Mouse (Mus musculus) kidney, embryonic 16.5 days (tissue): Measurements from ENCODE around the gene Pogz. TPM values are rescaled to one million over a fixed set of nuclear protein-coding genes. Genes with fewer than 3 reads are reported as not detected.
A peak's percentile ranks its signal among the peaks of the same experiment; 100 is the strongest.

Source experiments
- ATAC-seq: fragments of 200-750 bp; cut with Nextera tagmentation; 2 replicates; pipeline ENCODE4 v1.8.0; 2017; ENCODE audit warnings: moderate TSS enrichment; ENCODE audit not compliant: low FRiP score, low TSS enrichment
- H3K27ac ChIP-seq: fragments of 300-500 bp; sonication (generic); 2 replicates; pipeline ENCODE4 v1.5.1; 2014; ENCODE audit warnings: low read length
- H3K27me3 ChIP-seq: fragments of 300-500 bp; sonication (generic); 2 replicates; pipeline ENCODE4 v1.6.1; 2014; ENCODE audit warnings: low read length, control low read depth, mixed read lengths; ENCODE audit not compliant: insufficient read depth
- H3K36me3 ChIP-seq: fragments of 300-500 bp; sonication (generic); 2 replicates; pipeline ENCODE4 v1.6.1; 2014; ENCODE audit warnings: low read length, control low read depth, mixed read lengths; ENCODE audit not compliant: insufficient read depth
- H3K4me1 ChIP-seq: fragments of 300-500 bp; sonication (generic); 2 replicates; pipeline ENCODE4 v1.6.1; 2014; ENCODE audit warnings: low read length, control low read depth, mixed read lengths; ENCODE audit not compliant: insufficient read depth
- H3K4me2 ChIP-seq: fragments of 300-500 bp; sonication (generic); replicated peaks from 2 replicates; pipeline ENCODE4 v1.6.1; 2014; ENCODE audit warnings: low read depth, low read length
- H3K4me3 ChIP-seq: fragments of 300-500 bp; sonication (generic); 2 replicates; pipeline ENCODE4 v1.5.1; 2014; ENCODE audit warnings: mild to moderate bottlenecking, low read length
- H3K9ac ChIP-seq: fragments of 300-500 bp; sonication (generic); replicated peaks from 2 replicates; pipeline ENCODE4 v1.6.1; 2014; ENCODE audit warnings: low read length
- H3K9me3 ChIP-seq: fragments of 300-500 bp; sonication (generic); 2 replicates; pipeline ENCODE4 v1.6.1; 2016; ENCODE audit warnings: low read length, control low read depth
- WGBS: fragments of 180-500 bp; shearing (Covaris S2); extraction: QIAGEN DNeasy Blood & Tissue Kit; methylation state at CpG from one replicate; pipeline ENCODE4 v1.1.7; 2014; 5-methylcytosine and 5-hydroxymethylcytosine counted together
- polyA plus RNA-seq: library from polyadenylated mRNA; unstranded; fragments of >200 nt; fragmentation: Nextera tagmentation; extraction: Ambion mirVana; gene quantifications from 2 replicates; pipeline ENCODE4 v1.2.1, GENCODE M21; 2015

Pogz gene
- polyA plus RNA-seq, 1 experiment from 2014 or later, result 15.9 TPM

DNA sequence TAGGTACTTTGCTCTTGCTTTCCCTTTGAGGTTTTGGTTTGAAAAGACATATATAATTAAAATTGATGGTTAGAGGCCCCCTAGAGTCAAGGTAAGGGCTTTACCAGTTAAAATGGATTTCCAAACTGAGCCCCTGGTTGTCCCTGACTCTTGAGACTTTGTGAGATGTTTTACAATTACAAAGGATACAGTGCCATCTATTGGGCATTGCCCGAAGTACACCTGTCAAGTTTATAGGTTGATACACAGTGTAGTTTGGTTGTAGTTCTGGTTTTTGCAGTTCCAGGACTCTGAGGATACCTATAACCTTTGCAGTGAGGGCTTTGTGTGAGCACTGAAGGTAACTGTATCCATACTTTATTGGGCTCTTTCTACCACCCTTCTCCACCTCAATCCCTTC is 12.0 kb downstream of the Pogz start:
- Histone ChIP-seq H3K4me1 (peaks cover 28% of the 10 kb centered on the region), H3K27ac (no peak overlapping the region), H3K36me3 (peaks cover 3% of the 10 kb centered on the region), H3K9me3 (no peaks in the 10 kb centered on the region), H3K4me2 (no peak overlapping the region), H3K9ac (no peak overlapping the region), H3K4me3 (no peak overlapping the region), H3K27me3 (no peaks in the 10 kb centered on the region)
- no peak for ATAC-seq
- WGBS, result 17% methylated on average over 1 of the region's 1 CpGs

DNA sequence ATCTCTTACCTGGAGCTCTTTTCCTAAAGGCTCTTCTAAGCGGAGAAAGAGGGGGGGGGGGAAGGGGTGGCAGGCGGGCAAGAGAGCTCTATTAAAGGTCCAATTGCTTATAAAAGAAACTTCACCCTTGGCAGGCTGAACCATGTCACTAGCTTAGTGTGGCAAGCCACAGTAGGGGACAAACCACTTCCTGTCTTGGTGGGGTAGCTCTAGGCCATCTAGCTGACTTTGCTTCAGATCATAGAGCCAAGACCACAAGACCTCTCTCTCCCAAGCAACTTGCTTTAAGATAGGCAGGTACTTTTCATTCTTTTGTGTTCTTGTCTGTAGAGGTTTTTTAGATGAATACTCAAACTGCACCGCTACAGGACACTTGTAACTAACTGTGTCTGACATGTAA is 14.4 kb downstream of the Pogz start:
- no peak overlapping the region for H3K27ac ChIP-seq
- H3K9ac ChIP-seq, result no peak overlapping the region
- H3K36me3 ChIP-seq, result peaks cover 18% of the 10 kb centered on the region
- H3K4me3 ChIP-seq, result no peak overlapping the region
- no peak overlapping the region for H3K4me2 ChIP-seq
- ATAC-seq, result no peak
- peaks cover 20% of the 10 kb centered on the region for H3K4me1 ChIP-seq
- no peaks in the 10 kb centered on the region for H3K27me3 ChIP-seq
- WGBS, result 62% methylated on average over 3 of the region's 3 CpGs
- no peaks in the 10 kb centered on the region for H3K9me3 ChIP-seq

DNA sequence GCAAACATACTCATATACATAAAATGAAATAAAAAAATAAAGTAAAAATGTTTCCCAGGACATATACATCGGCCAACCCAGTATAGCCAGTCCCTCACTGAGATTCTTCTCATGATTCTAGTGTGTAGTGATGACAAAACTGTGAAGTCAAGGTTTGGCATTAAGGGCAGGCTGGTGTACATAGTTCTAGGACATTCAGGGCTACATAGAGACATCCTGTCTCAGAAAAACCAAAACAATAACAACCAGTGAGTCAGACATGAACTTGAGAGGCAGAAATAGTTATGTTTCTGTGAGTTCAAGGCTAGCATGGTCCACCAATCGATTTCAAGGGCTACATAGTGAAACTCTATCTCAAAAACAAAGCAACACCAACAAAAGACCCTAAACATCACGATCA is 14.8 kb downstream of the Pogz start:
- peaks cover 21% of the 10 kb centered on the region for H3K36me3 ChIP-seq
- WGBS, result 78% methylated on average over 3 of the region's 3 CpGs
- H3K9me3 ChIP-seq, result no peaks in the 10 kb centered on the region
- H3K27ac ChIP-seq, result no peak overlapping the region
- H3K4me1 ChIP-seq, result peaks cover 20% of the 10 kb centered on the region
- no peak overlapping the region for H3K4me2 ChIP-seq
- ATAC-seq, result no peak
- no peak overlapping the region for H3K4me3 ChIP-seq
- H3K27me3 ChIP-seq, result no peaks in the 10 kb centered on the region
- H3K9ac ChIP-seq, result no peak overlapping the region

DNA sequence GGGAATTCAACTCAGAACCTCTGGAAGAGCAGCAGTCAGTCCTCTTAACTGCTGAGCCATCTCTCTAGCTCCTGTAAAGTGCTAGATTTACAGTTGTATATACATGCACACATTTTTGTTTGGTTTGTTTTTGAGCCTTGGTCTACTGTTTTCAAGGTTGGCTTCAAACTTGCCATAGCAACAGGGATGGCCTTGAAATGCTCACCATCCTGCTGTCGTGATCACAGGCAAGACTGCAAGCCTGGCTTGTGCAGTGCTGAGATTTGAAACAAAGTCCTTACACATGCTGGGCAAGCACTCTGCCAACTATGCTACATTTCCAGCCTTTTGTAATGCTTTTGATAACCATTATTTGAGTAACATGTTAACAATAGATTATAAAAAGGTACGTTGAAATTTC is 22.1 kb downstream of the Pogz start:
- H3K4me2 ChIP-seq, result no peak overlapping the region
- WGBS, result 84% methylated on average over 2 of the region's 2 CpGs
- no peak overlapping the region for H3K4me3 ChIP-seq
- H3K9ac ChIP-seq, result no peak overlapping the region
- ATAC-seq, result no peak
- no peaks in the 10 kb centered on the region for H3K9me3 ChIP-seq
- no peaks in the 10 kb centered on the region for H3K4me1 ChIP-seq
- no peaks in the 10 kb centered on the region for H3K27me3 ChIP-seq
- no peak overlapping the region for H3K27ac ChIP-seq
- peaks cover 61% of the 10 kb centered on the region for H3K36me3 ChIP-seq

DNA sequence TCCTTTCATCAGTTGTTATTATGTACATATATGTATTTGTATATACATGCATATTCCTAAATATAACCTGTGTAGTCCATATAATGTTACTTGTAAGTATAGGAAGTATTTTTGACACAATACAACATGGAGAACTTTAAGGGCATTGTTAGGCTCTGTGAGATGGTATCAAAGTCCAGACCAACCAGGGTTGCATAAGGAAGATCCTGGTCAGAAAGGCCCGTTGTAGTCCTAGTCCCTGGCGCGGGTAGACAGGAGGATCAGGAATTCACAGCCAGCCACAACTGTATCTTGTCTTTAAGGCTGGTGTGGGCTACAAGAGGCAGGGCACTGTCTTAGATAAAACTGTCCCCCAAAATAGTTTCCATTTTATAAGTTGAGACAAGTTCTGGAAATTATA is 31.6 kb downstream of the Pogz start:
- Histone ChIP-seq H3K9ac (no peak overlapping the region), H3K9me3 (no peaks in the 10 kb centered on the region), H3K27ac (no peak overlapping the region), H3K4me3 (no peak overlapping the region), H3K36me3 (peaks cover 62% of the 10 kb centered on the region), H3K4me2 (no peak overlapping the region), H3K27me3 (no peaks in the 10 kb centered on the region), H3K4me1 (no peaks in the 10 kb centered on the region)
- ATAC-seq, result no peak
- WGBS, result 91% methylated on average over 3 of the region's 3 CpGs

DNA sequence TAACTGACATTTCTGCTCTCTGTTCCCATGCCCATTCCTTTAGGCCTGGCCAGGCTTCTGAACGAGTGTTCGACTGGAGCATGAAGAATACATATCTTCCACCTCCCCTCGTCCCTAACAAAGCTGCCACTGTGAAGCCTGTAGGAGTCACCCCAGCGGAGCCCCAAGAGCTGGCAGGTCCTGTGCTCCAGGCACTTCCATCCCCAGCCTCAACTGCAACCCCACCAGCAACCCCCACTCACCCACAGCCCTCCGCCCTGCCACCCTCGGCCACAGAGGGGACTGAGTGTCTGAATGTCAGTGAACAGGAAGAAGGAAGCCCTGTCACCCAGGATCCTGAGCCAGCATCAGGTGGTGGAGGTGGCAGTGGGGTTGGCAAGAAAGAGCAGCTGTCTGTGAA is 41.3 kb downstream of the Pogz start:
- Histone ChIP-seq H3K36me3 (peaks cover 78% of the 10 kb centered on the region), H3K4me2 (no peak overlapping the region), H3K9me3 (no peaks in the 10 kb centered on the region), H3K4me1 (no peaks in the 10 kb centered on the region), H3K27me3 (no peaks in the 10 kb centered on the region), H3K4me3 (no peak overlapping the region), H3K9ac (no peak overlapping the region), H3K27ac (no peak overlapping the region)
- no peak for ATAC-seq
- 86% methylated on average over 6 of the region's 6 CpGs for WGBS

DNA sequence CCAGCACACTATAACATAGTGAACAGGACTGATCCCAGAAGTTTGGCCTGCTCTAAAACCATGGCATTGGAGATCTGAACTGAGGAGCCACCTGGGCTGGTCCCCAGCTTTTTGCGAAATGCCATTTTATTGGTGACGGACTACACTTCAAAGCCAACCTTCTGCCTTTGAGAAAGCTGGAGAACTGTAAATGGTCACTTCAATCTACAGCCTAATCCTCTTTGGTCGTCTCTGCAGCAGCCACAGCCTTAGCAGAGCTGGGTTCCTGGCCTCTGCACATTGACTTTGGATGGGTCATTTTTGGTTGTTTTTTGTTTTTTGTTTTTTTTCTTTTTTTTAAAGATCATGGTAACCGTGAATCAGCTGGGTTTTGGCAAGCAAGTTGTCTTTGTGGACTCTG is 44.5 kb downstream of the Pogz start:
- Histone ChIP-seq H3K4me2 (no peak overlapping the region), H3K36me3 (peaks cover 63% of the 10 kb centered on the region), H3K27me3 (no peaks in the 10 kb centered on the region), H3K9ac (no peak overlapping the region), H3K4me3 (no peak overlapping the region), H3K9me3 (no peaks in the 10 kb centered on the region), H3K4me1 (peaks cover 10% of the 10 kb centered on the region), H3K27ac (no peak overlapping the region)
- 66% methylated on average over 4 of the region's 4 CpGs for WGBS
- ATAC-seq, result no peak

DNA sequence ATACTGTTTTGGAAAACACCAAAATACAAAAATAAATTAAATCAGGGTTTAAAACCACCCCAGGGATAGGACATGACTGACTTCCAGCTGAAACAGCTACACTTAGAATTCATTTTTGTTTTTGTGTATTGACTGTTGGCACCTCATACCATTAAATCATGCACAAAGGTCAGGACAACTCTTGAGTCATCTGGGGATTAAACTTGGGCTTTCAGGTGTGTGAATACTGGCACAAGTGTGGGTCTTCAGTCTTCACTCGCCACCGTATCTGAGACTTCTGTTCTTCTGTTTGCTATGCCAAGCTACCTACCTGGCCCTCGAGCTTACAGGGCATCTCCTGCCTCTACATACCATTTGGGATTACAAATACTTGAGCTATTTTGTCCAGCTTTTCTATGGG is 45.2 kb downstream of the Pogz start:
- 88% methylated on average over 3 of the region's 3 CpGs for WGBS
- Histone ChIP-seq H3K36me3 (peaks cover 56% of the 10 kb centered on the region), H3K27me3 (no peaks in the 10 kb centered on the region), H3K4me1 (peaks cover 17% of the 10 kb centered on the region), H3K4me3 (no peak overlapping the region), H3K9me3 (no peaks in the 10 kb centered on the region), H3K4me2 (no peak overlapping the region), H3K27ac (no peak overlapping the region), H3K9ac (no peak overlapping the region)
- no peak for ATAC-seq

DNA sequence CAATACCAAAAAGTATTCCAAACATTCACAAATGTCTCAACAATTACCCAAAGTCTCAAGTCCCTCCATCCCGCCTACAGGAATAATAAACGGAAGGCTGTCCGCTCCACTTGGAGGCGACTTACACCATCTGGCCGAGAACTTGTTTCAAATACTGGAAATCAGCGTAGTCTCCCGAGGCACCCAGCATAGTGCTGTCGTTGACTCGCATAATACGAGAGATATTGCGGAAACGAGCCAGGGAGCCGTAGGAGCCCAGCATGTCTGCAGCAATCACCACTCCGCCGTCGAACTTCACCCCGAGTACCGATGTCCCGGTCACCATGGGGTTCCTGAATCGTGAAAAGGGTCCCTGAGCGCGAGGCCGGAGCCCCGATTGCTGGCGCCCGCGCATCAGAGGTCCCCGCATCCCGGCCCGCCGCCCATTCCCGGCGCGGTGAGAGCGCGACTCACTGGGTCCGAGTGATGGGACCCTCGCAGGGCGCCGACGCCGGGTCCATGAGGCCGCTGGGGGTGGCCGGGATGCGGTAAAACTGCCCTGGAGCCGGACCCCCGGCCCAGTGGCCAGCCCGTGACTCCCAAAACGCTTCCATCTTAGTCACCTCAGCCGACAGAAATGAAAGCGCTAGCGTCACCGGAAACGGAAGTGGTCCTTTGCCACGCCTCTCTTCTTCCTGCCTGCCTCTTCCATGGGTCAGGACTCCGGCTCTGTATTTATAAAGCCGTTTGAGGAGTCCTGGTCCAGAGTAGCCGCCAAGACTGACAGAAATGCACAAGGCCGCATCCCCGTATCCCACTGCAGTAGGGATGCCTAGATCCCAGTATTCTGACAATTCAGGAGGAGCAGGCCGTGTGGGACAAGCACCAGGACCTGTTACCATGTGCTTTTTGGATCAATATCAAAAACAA is 49.2 kb downstream of the Pogz start, which contains the start of gene Psmb4:
Gene Psmb4 (minus strand): TSS at position 646 of the 909 bp plus-strand sequence.
- H3K27ac ChIP-seq, result peak within 1 kb of the TSS; percentile 76
- peaks cover 17% of the 10 kb centered on the region for H3K4me1 ChIP-seq

DNA sequence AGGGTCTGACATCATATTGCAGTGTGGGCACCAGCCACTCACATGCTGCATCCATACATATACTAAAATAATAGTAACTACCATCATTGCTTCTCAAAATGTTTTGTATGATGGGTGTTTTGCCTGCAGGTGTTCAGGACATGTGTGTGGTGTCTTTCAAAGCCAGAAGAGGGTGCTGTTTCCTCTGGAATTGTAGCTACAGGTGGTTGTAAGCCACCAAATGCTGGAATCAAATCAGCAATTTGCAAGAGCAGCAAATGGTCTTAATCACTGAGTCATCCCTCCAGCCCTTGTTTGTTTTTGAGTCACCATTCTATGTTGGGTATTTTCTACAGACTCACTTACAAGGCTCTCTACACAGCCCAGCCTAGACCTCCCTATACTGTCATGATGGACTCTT is 51.2 kb downstream of the Pogz start:
- H3K4me2 ChIP-seq, result no peak overlapping the region
- no peak for ATAC-seq
- no peak overlapping the region for H3K27ac ChIP-seq
- H3K4me3 ChIP-seq, result no peak overlapping the region
- H3K9ac ChIP-seq, result no peak overlapping the region
- H3K36me3 ChIP-seq, result peaks cover 14% of the 10 kb centered on the region
- H3K27me3 ChIP-seq, result no peaks in the 10 kb centered on the region
- peaks cover 17% of the 10 kb centered on the region for H3K4me1 ChIP-seq
- no peaks in the 10 kb centered on the region for H3K9me3 ChIP-seq

More for the DNA sequence above, 49.2 kb downstream of the Pogz start, which contains the start of gene Psmb4:
- Histone ChIP-seq H3K9me3 (no peaks in the 10 kb centered on the region), H3K4me2 (peak within 1 kb of the TSS; percentile 79), H3K36me3 (peaks cover 25% of the 10 kb centered on the region), H3K4me3 (peak within 1 kb of the TSS; percentile 84), H3K27me3 (no peaks in the 10 kb centered on the region), H3K9ac (peak within 1 kb of the TSS; percentile 89)
- under 1% methylated on average over 61 of the region's 61 CpGs for WGBS
- ATAC-seq, result peak; percentile 91
